ENCODE assay signal across 19 mouse cellular contexts in genomic region chr17:79547075-79547474, GRCm38 (mm10).
"Had no signal": no experiment of that assay in that cellular context is flagged by ENCODE, and none has a peak within 500 bp of the region (broad histone marks: within the 10 kb centered on the region; RNA-seq: fewer than 3 reads in every experiment).

No protein-coding gene starts in this region.

- H3K27ac ChIP-seq: kidney, embryonic 15.5 days; limb, embryonic 12.5 days; limb, embryonic 15.5 days; liver, embryonic 14.5 days; macrophage had no signal

- H3K36me3 ChIP-seq: kidney, embryonic 15.5 days; limb, embryonic 12.5 days; limb, embryonic 15.5 days had no signal

- H3K4me3 ChIP-seq: kidney, embryonic 15.5 days; limb, embryonic 12.5 days; limb, embryonic 15.5 days had no signal

- DNase-seq: kidney, postnatal 10 days; kidney, postnatal 4 days; left cerebral cortex, postnatal 4 days; liver, postnatal 0 days; lung, embryonic 14.5 days; right cerebral cortex, adult 18-20 months; right cerebral cortex, postnatal 14 days; right cerebral cortex, postnatal 4 days; thymus, adult 18-20 months; thymus, postnatal 36 days had no signal

- H3K27me3 ChIP-seq: kidney, embryonic 15.5 days; limb, embryonic 12.5 days; limb, embryonic 15.5 days had no signal

- H3K9ac ChIP-seq: kidney, embryonic 15.5 days; limb, embryonic 12.5 days; limb, embryonic 15.5 days; liver, embryonic 14.5 days; liver, postnatal 0 days; lung, embryonic 14.5 days had no signal

- ATAC-seq: inflammation-experienced regulatory T-cells, adult 6 months; intestine, embryonic 16.5 days; liver, postnatal 0 days; lung, postnatal 0 days had no signal

- H3K9me3 ChIP-seq: kidney, embryonic 15.5 days; limb, embryonic 12.5 days; limb, embryonic 15.5 days had no signal

- H3K4me1 ChIP-seq: kidney, embryonic 15.5 days; limb, embryonic 12.5 days had no signal

- H3K4me2 ChIP-seq: kidney, embryonic 15.5 days; limb, embryonic 12.5 days; limb, embryonic 15.5 days; liver, embryonic 11.5 days; lung, embryonic 14.5 days had no signal
